In genomic region chr16:30395136-30395535, GRCm38 (mm10) we compare ENCODE assay signal across 19 mouse cellular contexts. TPM values are rescaled to one million over a fixed set of nuclear protein-coding genes. Genes with fewer than 3 reads are reported as not detected.
A peak's percentile ranks its signal among the peaks of the same experiment; 100 is the strongest.
DNase-seq lines count a peak whose midpoint lies in the region; ATAC-seq lines count a peak whose summit lies in the region.
"Had no signal": no experiment of that assay in that cellular context is flagged by ENCODE, and none has a peak within 500 bp of the region (broad histone marks: within the 10 kb centered on the region; RNA-seq: fewer than 3 reads in every experiment).

No protein-coding gene starts in this region.

- DNase-seq in heart, adult 11 months: peak; percentile 95
- no peak for DNase-seq in heart, postnatal 4 days
- DNase-seq in spleen, postnatal 36 days (ENCODE audit: low spot score in 2 of 2): peak; percentile 43 to 56
- DNase-seq in spleen, postnatal 4 days (ENCODE audit: low spot score in 2 of 2): no peak
- no peak for DNase-seq in gastrocnemius, adult 18-20 months (ENCODE audit: low spot score)
- DNase-seq in T-cell, adult 2 months (ENCODE audit: low spot score): no peak
- DNase-seq: adrenal gland, postnatal 25 days; cerebellum, adult 18-20 months; cerebellum, postnatal 14 days; embryo, embryonic 11 days; gastrocnemius, adult 2 months; kidney, postnatal 4 days; liver, postnatal 0 days; lung, postnatal 14 days; thymus, postnatal 14 days had no signal

- peak; percentile 78 for ATAC-seq in megakaryocyte, adult 5-6 weeks (ENCODE audit: poor library complexity, severe bottlenecking)
- ATAC-seq: forebrain, embryonic 13.5 days; hindbrain, postnatal 0 days; intestine, embryonic 16.5 days; liver, postnatal 0 days had no signal

RNA-seq across cellular contexts. Expression of gene Atp13a3, which starts 10.6 kb away (rescaled TPM):
- total RNA-seq in heart, postnatal 4 days (2021): 10 to 100 TPM; 71.0 to 78.3 TPM
- total RNA-seq in megakaryocyte, adult 5-6 weeks (2015): 101 and 107 TPM in 2 replicates
- 85.2 and 87.7 TPM in 2 replicates for total RNA-seq in megakaryocyte, adult 5-6 weeks (2017)
- total RNA-seq in gastrocnemius, adult 18-20 months (2021): 10 to 100 TPM; 29.7 to 34.1 TPM

Comparison
In these comparisons a context has a peak if more than half of its experiments do, and no peak if none do; other contexts are left out.
1. DNase-seq: peak in heart, adult 11 months (single experiment) and spleen, postnatal 36 days (2 of 2); none in heart, postnatal 4 days (single experiment), spleen, postnatal 4 days (0 of 2), gastrocnemius, adult 18-20 months (single experiment) and T-cell, adult 2 months (single experiment).